Mouse (Mus musculus): ENCODE data around the gene Ptpra. TPM values are rescaled to one million over a fixed set of nuclear protein-coding genes. Genes with fewer than 3 reads are reported as not detected.

Gene Ptpra
- polyA plus RNA-seq, 1 experiment from 2014 or later: 29.0 TPM

DNA sequence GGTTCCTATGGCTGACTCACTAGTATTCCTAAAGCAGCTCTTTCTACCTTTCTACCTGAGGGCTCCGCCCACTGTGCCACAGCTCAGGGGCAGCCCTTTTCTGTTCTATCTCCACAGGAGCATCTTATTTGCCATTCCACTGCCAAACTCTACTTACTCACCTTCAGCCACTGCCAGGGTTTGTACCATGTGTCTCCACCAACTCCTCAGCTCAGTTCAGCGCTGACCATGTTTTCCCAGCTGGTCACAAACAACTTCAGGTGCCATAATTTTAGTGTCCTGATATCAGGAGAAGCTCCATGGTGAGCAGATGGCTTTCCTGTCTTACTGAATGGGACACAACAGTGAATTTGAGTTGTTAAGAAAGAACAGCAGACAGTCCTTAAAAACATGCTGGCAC, 107.4 kb downstream of the Ptpra start:
- Histone ChIP-seq H3K4me1 (ENCODE audit: control insufficient read depth, insufficient read depth, low read length) (no peaks in the 10 kb centered on the region), H3K9ac (ENCODE audit: low read depth, low read length) (no peak overlapping the region), H3K9me3 (ENCODE audit: control insufficient read depth, low read length) (no peaks in the 10 kb centered on the region), H3K27me3 (replicated peaks; ENCODE audit: control insufficient read depth, insufficient read depth, low read length) (no peaks in the 10 kb centered on the region), H3K36me3 (ENCODE audit: control insufficient read depth, insufficient read depth, low read length) (peaks cover 22% of the 10 kb centered on the region; the same call in 1 of the 2 replicates), H3K4me3 (ENCODE audit: low read length) (no peak overlapping the region), H3K4me2 (ENCODE audit: low read depth, low read length) (no peak overlapping the region), H3K27ac (ENCODE audit: low read length) (no peak overlapping the region)
- WGBS: 92% methylated on average over 2 of the region's 2 CpGs
- no peak for ATAC-seq

DNA sequence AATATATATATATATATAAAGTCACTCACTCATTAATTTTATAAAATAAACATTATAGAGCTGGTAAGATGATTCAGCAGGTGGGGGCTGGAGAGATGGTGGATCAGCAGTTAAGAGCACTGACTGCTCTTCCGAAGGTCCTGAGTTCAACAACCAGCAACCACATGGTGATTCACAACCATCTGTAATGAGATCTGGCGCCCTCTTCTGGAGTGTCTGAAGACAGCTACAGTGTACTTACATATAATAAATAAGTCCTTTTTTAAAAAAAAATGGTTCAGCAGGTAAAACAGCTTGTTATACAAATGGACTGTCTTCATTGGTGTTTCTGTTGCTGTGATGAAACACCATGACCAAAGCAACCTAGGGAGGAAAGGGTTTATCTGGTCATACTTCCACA, 107.9 kb downstream of the Ptpra start:
- H3K9ac ChIP-seq (ENCODE audit: low read depth, low read length): no peak overlapping the region
- peaks cover 5% of the 10 kb centered on the region; the same call in 1 of the 2 replicates for H3K4me1 ChIP-seq (ENCODE audit: control insufficient read depth, insufficient read depth, low read length)
- no peaks in the 10 kb centered on the region for H3K9me3 ChIP-seq (ENCODE audit: control insufficient read depth, low read length)
- peaks cover 20% of the 10 kb centered on the region; the same call in 1 of the 2 replicates for H3K36me3 ChIP-seq (ENCODE audit: control insufficient read depth, insufficient read depth, low read length)
- H3K4me2 ChIP-seq (ENCODE audit: low read depth, low read length): no peak overlapping the region
- 81% methylated on average over 2 of the region's 2 CpGs for WGBS
- ATAC-seq: no peak
- no peak overlapping the region for H3K4me3 ChIP-seq (ENCODE audit: low read length)
- H3K27me3 ChIP-seq (replicated peaks; ENCODE audit: control insufficient read depth, insufficient read depth, low read length): no peaks in the 10 kb centered on the region
- H3K27ac ChIP-seq (ENCODE audit: low read length): no peak overlapping the region

DNA sequence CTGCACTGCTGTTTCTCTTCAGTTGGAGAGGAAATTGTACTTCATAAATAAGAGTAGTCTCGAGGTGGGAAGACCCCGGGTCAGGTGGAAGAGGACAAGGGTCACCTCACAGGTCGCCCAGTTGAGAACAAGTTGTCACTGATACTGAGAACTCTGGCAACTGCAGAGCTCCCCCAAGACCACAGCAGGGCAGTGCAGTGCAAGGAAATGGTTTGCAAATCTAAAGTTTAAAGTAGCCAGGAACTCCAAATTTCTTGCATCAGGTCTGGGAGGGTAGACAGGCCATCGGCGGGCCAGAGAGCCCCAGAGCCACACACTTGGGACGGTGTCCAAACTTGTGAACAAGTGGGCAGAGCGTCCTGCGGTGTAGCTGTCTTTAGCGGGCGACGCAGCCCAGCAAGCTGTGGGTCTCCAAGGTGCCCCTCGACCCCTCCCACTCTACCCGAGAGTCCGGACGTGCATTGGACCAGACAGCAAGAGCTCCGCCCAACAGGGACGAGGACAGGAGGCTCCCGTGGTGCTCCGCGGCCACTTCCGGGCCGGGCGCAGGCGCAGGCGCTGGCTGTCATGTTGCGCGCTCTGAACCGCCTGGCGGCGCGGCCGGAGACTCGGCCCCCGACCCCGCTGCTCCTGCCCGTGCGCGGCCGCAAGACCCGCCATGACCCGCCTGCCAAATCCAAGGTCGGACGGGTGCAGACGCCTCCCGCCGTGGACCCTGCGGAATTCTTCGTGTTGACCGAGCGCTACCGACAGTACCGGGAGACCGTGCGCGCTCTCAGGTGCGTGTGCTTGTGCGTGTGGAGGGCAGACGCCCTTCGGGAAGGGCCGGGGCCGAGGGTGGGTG, 113.4 kb downstream of the Ptpra start, which contains the start of gene Mrps26:
Gene Mrps26 (plus strand): TSS at position 531 of the 844 bp plus-strand sequence.
- ATAC-seq: peak; percentile 99
- H3K27ac ChIP-seq (ENCODE audit: low read length): peak within 1 kb of the TSS; percentile 57
- H3K4me2 ChIP-seq (ENCODE audit: low read depth, low read length): peak within 1 kb of the TSS; percentile 89
- H3K4me3 ChIP-seq (ENCODE audit: low read length): peak within 1 kb of the TSS; percentile 86
- H3K4me1 ChIP-seq (ENCODE audit: control insufficient read depth, insufficient read depth, low read length): peaks cover 14% of the 10 kb centered on the region
- peak within 1 kb of the TSS; percentile 91 for H3K9ac ChIP-seq (ENCODE audit: low read depth, low read length)
- H3K36me3 ChIP-seq (ENCODE audit: control insufficient read depth, insufficient read depth, low read length): 0 out of 2 replicates have a peak, but pooled peaks cover 3% of the 10 kb centered on the region
- no peaks in the 10 kb centered on the region for H3K27me3 ChIP-seq (replicated peaks; ENCODE audit: control insufficient read depth, insufficient read depth, low read length)
- H3K9me3 ChIP-seq (ENCODE audit: control insufficient read depth, low read length): no peaks in the 10 kb centered on the region
- WGBS: under 1% methylated on average over 61 of the region's 61 CpGs

DNA sequence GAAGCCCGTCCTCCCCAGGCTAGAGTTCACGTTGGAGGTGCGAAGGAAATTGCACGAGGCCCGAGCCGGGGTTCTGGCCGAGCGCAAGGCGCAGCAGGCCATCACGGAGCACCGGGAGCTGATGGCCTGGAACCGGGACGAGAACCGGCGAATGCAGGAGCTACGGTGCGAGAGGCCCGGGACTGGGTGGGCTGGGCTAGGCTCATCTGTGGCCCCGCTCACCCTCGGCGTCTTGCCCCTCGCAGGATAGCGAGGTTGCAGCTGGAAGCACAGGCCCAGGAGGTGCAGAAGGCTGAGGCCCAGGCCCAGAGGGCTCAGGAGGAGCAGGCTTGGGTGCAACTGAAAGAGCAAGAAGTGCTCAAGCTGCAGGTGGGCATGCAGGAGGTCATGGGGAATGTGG, 114.0 kb downstream of the Ptpra start:
- Histone ChIP-seq H3K9ac (ENCODE audit: low read depth, low read length) (peak overlapping the region; percentile 91), H3K9me3 (ENCODE audit: control insufficient read depth, low read length) (no peaks in the 10 kb centered on the region), H3K36me3 (ENCODE audit: control insufficient read depth, insufficient read depth, low read length) (0 out of 2 replicates have a peak, but pooled peaks cover 3% of the 10 kb centered on the region), H3K27me3 (replicated peaks; ENCODE audit: control insufficient read depth, insufficient read depth, low read length) (no peaks in the 10 kb centered on the region), H3K4me1 (ENCODE audit: control insufficient read depth, insufficient read depth, low read length) (peaks cover 14% of the 10 kb centered on the region), H3K4me3 (ENCODE audit: low read length) (peak overlapping the region; percentile 86), H3K27ac (ENCODE audit: low read length) (0 out of 2 replicates have a peak overlapping the region, but pooled peaks have one; percentile 35), H3K4me2 (ENCODE audit: low read depth, low read length) (peak overlapping the region; percentile 89)
- ATAC-seq: peak; percentile 5
- 0% methylated on average over 21 of the region's 23 CpGs for WGBS

DNA sequence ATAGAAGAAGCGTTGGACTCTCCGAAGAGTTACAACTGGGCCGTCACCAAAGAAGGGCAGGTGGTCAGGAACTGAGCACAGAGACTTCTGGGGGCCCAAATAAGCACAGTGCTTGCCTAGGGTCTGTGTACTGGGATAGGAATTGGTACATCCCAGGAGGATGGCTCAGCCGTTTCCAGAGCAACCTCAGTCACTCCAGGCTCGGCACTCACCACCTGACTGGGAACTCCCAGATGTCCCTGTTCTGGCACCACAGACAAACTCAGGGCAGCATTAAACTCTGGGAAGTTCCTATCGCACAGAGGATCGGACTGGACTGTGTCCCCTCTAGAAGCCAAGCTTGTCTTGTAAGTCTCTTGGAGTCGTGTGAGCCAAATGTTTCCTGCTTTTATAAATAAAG, 114.9 kb downstream of the Ptpra start:
- peaks cover 14% of the 10 kb centered on the region for H3K4me1 ChIP-seq (ENCODE audit: control insufficient read depth, insufficient read depth, low read length)
- 0 out of 2 replicates have a peak, but pooled peaks cover 3% of the 10 kb centered on the region for H3K36me3 ChIP-seq (ENCODE audit: control insufficient read depth, insufficient read depth, low read length)
- no peak overlapping the region for H3K27ac ChIP-seq (ENCODE audit: low read length)
- no peaks in the 10 kb centered on the region for H3K9me3 ChIP-seq (ENCODE audit: control insufficient read depth, low read length)
- H3K9ac ChIP-seq (ENCODE audit: low read depth, low read length): peak overlapping the region; percentile 91
- ATAC-seq: no peak
- H3K27me3 ChIP-seq (replicated peaks; ENCODE audit: control insufficient read depth, insufficient read depth, low read length): no peaks in the 10 kb centered on the region
- peak overlapping the region; percentile 86 for H3K4me3 ChIP-seq (ENCODE audit: low read length)
- peak overlapping the region; percentile 89 for H3K4me2 ChIP-seq (ENCODE audit: low read depth, low read length)
- WGBS: 80% methylated on average over 8 of the region's 8 CpGs

DNA sequence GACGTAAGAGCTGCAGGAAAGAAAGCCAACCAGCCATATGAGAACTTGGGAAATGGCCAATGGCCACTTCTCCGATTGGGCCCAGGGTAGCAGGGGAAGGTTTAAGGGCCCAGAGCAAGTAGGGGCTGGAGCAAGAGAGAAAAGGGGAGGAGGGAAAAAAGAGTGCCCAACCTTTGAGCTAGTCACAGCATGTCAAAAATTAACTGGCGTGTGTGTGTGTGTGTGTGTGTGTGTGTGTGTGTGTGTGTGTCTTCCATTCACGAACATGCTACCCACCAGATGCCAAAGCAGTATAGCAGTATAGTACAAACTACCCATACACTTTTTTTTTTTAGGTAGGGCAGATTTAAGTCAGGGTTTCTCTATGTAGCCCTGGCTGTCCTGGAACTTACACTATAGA, 118.8 kb downstream of the Ptpra start:
- Histone ChIP-seq H3K4me3 (ENCODE audit: low read length) (no peak overlapping the region), H3K9me3 (ENCODE audit: control insufficient read depth, low read length) (no peaks in the 10 kb centered on the region), H3K4me1 (ENCODE audit: control insufficient read depth, insufficient read depth, low read length) (peaks cover 8% of the 10 kb centered on the region), H3K9ac (ENCODE audit: low read depth, low read length) (no peak overlapping the region), H3K27ac (ENCODE audit: low read length) (no peak overlapping the region), H3K27me3 (replicated peaks; ENCODE audit: control insufficient read depth, insufficient read depth, low read length) (no peaks in the 10 kb centered on the region; the same call in 1 of the 2 replicates), H3K4me2 (ENCODE audit: low read depth, low read length) (no peak overlapping the region), H3K36me3 (ENCODE audit: control insufficient read depth, insufficient read depth, low read length) (0 out of 2 replicates have a peak, but pooled peaks cover 3% of the 10 kb centered on the region)
- WGBS: 76% methylated on average over 4 of the region's 4 CpGs
- ATAC-seq: no peak

DNA sequence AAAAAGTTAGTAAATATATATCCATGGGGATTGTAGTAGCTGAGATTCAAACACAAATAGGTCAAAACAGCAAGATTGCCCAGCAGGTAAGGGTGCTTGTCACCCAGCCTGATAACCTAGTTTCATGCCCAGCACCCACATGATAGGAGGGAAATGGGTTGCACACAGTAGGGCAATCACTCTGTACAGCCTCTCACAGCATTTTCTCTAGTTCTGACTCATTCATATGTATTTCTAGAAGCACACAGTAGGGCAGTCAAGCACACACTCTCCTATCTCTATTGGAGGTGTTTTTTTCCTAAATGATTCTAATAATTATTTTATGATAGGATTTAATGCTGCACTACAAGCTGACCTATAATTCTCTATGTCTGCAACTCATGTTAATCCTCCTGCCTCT, 119.8 kb downstream of the Ptpra start:
- Histone ChIP-seq H3K4me3 (ENCODE audit: low read length) (no peak overlapping the region), H3K9me3 (ENCODE audit: control insufficient read depth, low read length) (no peaks in the 10 kb centered on the region), H3K9ac (ENCODE audit: low read depth, low read length) (no peak overlapping the region), H3K36me3 (ENCODE audit: control insufficient read depth, insufficient read depth, low read length) (0 out of 2 replicates have a peak, but pooled peaks cover 3% of the 10 kb centered on the region), H3K27ac (ENCODE audit: low read length) (no peak overlapping the region), H3K4me1 (ENCODE audit: control insufficient read depth, insufficient read depth, low read length) (peaks cover under 1% of the 10 kb centered on the region; the same call in 1 of the 2 replicates), H3K27me3 (replicated peaks; ENCODE audit: control insufficient read depth, insufficient read depth, low read length) (peaks cover 1% of the 10 kb centered on the region; the same call in 1 of the 2 replicates), H3K4me2 (ENCODE audit: low read depth, low read length) (no peak overlapping the region)
- ATAC-seq: no peak

DNA sequence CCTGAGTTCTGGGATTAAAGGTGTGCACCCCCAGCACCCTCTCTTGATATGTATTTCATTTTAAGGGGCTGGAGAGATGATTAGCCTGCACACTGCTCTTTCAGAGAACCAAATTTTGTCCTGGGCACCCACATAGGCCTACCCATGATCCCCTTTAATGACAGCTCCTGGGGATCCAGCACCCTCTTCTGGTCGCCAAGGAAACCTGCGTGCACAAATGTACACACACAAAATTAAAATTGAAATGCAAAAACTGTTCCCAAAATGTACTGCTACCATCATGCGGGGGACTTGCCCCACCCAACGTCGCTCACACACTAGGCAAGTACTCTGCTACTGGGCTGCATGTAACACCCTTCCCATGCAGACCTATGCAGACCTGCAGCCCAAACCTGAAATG, 124.9 kb downstream of the Ptpra start:
- no peak overlapping the region for H3K4me2 ChIP-seq (ENCODE audit: low read depth, low read length)
- H3K9me3 ChIP-seq (ENCODE audit: control insufficient read depth, low read length): no peaks in the 10 kb centered on the region
- WGBS: 83% methylated on average over 5 of the region's 5 CpGs
- H3K4me1 ChIP-seq (ENCODE audit: control insufficient read depth, insufficient read depth, low read length): peaks cover 11% of the 10 kb centered on the region; the same call in 1 of the 2 replicates
- H3K27ac ChIP-seq (ENCODE audit: low read length): no peak overlapping the region
- no peak overlapping the region for H3K9ac ChIP-seq (ENCODE audit: low read depth, low read length)
- no peaks in the 10 kb centered on the region for H3K36me3 ChIP-seq (ENCODE audit: control insufficient read depth, insufficient read depth, low read length)
- H3K4me3 ChIP-seq (ENCODE audit: low read length): no peak overlapping the region
- no peak for ATAC-seq
- peaks cover 43% of the 10 kb centered on the region for H3K27me3 ChIP-seq (replicated peaks; ENCODE audit: control insufficient read depth, insufficient read depth, low read length)

DNA sequence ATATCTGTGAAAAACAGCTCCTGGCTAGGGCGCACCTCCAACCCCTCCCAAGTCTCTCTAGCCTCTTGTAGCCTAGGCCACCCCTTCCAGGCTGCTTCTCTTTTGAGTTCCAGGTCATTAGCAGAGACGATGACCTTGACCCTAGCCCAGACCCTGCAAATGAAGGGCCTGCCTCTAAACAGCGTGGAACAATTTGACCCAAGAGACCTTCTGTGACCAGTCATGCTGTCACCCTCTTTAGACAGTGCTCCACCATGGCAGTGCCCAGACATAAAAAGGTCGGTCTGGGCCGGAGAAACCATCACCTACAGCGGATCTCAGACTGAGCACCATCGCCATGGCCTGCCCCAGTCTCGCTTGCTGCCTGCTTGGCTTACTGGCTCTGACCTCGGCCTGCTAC, 125.8 kb downstream of the Ptpra start, which contains the start of gene Oxt:
Gene Oxt (plus strand): TSS at position 301 of the 400 bp plus-strand sequence.
- Histone ChIP-seq H3K27me3 (replicated peaks; ENCODE audit: control insufficient read depth, insufficient read depth, low read length) (peaks cover 52% of the 10 kb centered on the region), H3K4me3 (ENCODE audit: low read length) (peak within 1 kb of the TSS; percentile 27), H3K4me1 (ENCODE audit: control insufficient read depth, insufficient read depth, low read length) (peaks cover 20% of the 10 kb centered on the region; the same call in 1 of the 2 replicates), H3K36me3 (ENCODE audit: control insufficient read depth, insufficient read depth, low read length) (no peaks in the 10 kb centered on the region), H3K9me3 (ENCODE audit: control insufficient read depth, low read length) (no peaks in the 10 kb centered on the region), H3K27ac (ENCODE audit: low read length) (no peak within 1 kb of the TSS), H3K4me2 (ENCODE audit: low read depth, low read length) (peak within 1 kb of the TSS; percentile 44), H3K9ac (ENCODE audit: low read depth, low read length) (peak within 1 kb of the TSS; percentile 17)
- ATAC-seq: no peak
- WGBS: 49% methylated on average over 9 of the region's 9 CpGs
